Mouse (Mus musculus) T-helper 1 cell (primary cell): ENCODE results near the gene Qsox1.

Experiments
- in situ Hi-C: fragments of 300-600 bp; cut with MboI, MseI; formaldehyde crosslinking; loops from one replicate; pipeline ENCODE4 v1.15.1; 2025; ENCODE audit warnings: high pct_unique_total_duplicates

The Qsox1 gene

GRCm38 (mm10) chr1:155801014-155801991 is 11.4 kb downstream of the Qsox1 start:
- in situ Hi-C loops, result no loop called here

GRCm38 (mm10) chr1:155798000-155798399 is 14.7 kb downstream of the Qsox1 start:
- in situ Hi-C loops, result no loop called here

- in situ Hi-C loops, result no loop called here
These were observed 15.3 kb downstream of the Qsox1 start for GRCm38 (mm10) chr1:155797425-155797824.

- in situ Hi-C loops, result no loop called here
These were observed 15.8 kb downstream of the Qsox1 start for GRCm38 (mm10) chr1:155796757-155797405.

- in situ Hi-C loops, result no loop called here
These were observed 16.9 kb downstream of the Qsox1 start for GRCm38 (mm10) chr1:155795791-155796233.

- in situ Hi-C loops, result no loop called here
These were observed 17.8 kb downstream of the Qsox1 start for GRCm38 (mm10) chr1:155794855-155795254.

GRCm38 (mm10) chr1:155791919-155792318 is 20.8 kb downstream of the Qsox1 start:
- in situ Hi-C loops, result no loop called here

- in situ Hi-C loops, result no loop called here
These were observed 22.3 kb downstream of the Qsox1 start for GRCm38 (mm10) chr1:155790111-155790974.

GRCm38 (mm10) chr1:155785886-155786285 is 26.8 kb downstream of the Qsox1 start:
- in situ Hi-C loops, result loop anchor here (5.0 kb wide), 1 partner anchor 214 kb away; no protein-coding TSS in a partner anchor

- in situ Hi-C loops, result loop anchor here (5.0 kb wide), 1 partner anchor 212 kb away; no protein-coding TSS in a partner anchor
These were observed 28.1 kb downstream of the Qsox1 start for GRCm38 (mm10) chr1:155784343-155785205.

GRCm38 (mm10) chr1:155782382-155782781 is 30.3 kb downstream of the Qsox1 start:
- in situ Hi-C loops, result no loop called here

- in situ Hi-C loops, result no loop called here
These were observed 34.8 kb downstream of the Qsox1 start for GRCm38 (mm10) chr1:155777641-155778625.

GRCm38 (mm10) chr1:155759167-155759566 is 53.5 kb downstream of the Qsox1 start:
- in situ Hi-C loops, result no loop called here

GRCm38 (mm10) chr1:155758711-155759110 is 54.0 kb downstream of the Qsox1 start:
- in situ Hi-C loops, result no loop called here

GRCm38 (mm10) chr1:155757621-155758020 is 55.1 kb downstream of the Qsox1 start:
- in situ Hi-C loops, result no loop called here

- in situ Hi-C loops, result no loop called here
These were observed 59.3 kb downstream of the Qsox1 start for GRCm38 (mm10) chr1:155753411-155753810.

GRCm38 (mm10) chr1:155751484-155752255 is 61.0 kb downstream of the Qsox1 start, which contains the start of gene Lhx4:
Gene Lhx4 (minus strand): TSS chr1:155751684.
- in situ Hi-C loops, result no loop called here

GRCm38 (mm10) chr1:155750517-155751178 is 62.0 kb downstream of the Qsox1 start:
- in situ Hi-C loops, result no loop called here
